Mouse (Mus musculus) large intestine, adult 2 months (tissue): Measurements from ENCODE around the gene Casc1. TPM values are rescaled to one million over a fixed set of nuclear protein-coding genes. Genes with fewer than 3 reads are reported as not detected.

Experiments
- DNase-seq: peaks from one replicate; pipeline ENCODE4 v3.0.0-alpha.2; 2012; ENCODE audit warnings: low read depth, low spot score
- WGBS: fragments of 180-500 bp; shearing (Covaris S2); methylation state at CpG from one replicate; pipeline ENCODE4 v1.1.7; 2018; 5-methylcytosine and 5-hydroxymethylcytosine counted together
- polyA plus RNA-seq: library from polyadenylated mRNA; depleted of rRNA; stranded (reverse); fragments of >200 nt; gene quantifications from 2 replicates; pipeline ENCODE4 v1.2.3, GENCODE M21; 2012; rRNA removed

Gene Casc1
- 0.18 and 0.19 TPM in 2 replicates for polyA plus RNA-seq

- WGBS = under 1% methylated on average over 36 of the region's 36 CpGs
- DNase-seq = peak; percentile 100
Observed at GRCm38 (mm10) chr6:145210816-145211338, at the start of gene Casc1, which contains the start of gene Etfrf1. Casc1 (minus strand) TSS chr6:145211005. Etfrf1 (plus strand) TSS chr6:145211134.

- whole genome bisulfite sequencing = 22% methylated on average over 2 of the region's 2 CpGs
- DNase-seq = no peak
Observed at GRCm38 (mm10) chr6:145256701-145257073, 45.9 kb upstream of the Casc1 start.

- DNase-seq = no peak
Observed at GRCm38 (mm10) chr6:145255952-145256700, 45.3 kb upstream of the Casc1 start.

GRCm38 (mm10) chr6:145250820-145251219 is 40.0 kb upstream of the Casc1 start:
- WGBS = 17% methylated on average over 16 of the region's 16 CpGs
- DNase-seq = no peak

More at GRCm38 (mm10) chr6:145255952-145256700, 45.3 kb upstream of the Casc1 start:
- 32% methylated on average over 13 of the region's 13 CpGs for WGBS

- 1% methylated on average over 73 of the region's 83 CpGs for WGBS
- DNase-seq = peak; percentile 68
Observed at GRCm38 (mm10) chr6:145250185-145250791, 39.5 kb upstream of the Casc1 start, which contains the start of gene Kras. Kras (minus strand) TSS chr6:145250239.

GRCm38 (mm10) chr6:145249291-145250184 is 38.7 kb upstream of the Casc1 start:
- under 1% methylated on average over 119 of the region's 124 CpGs for WGBS
- DNase-seq = no peak

GRCm38 (mm10) chr6:145247886-145248285 is 37.1 kb upstream of the Casc1 start:
- WGBS = 43% methylated on average over 3 of the region's 3 CpGs
- DNase-seq = no peak

GRCm38 (mm10) chr6:145246841-145247240 is 36.0 kb upstream of the Casc1 start:
- WGBS = 53% methylated on average over 5 of the region's 5 CpGs
- no peak for DNase-seq

- no peak for DNase-seq
- 30% methylated on average over 1 of the region's 1 CpGs for WGBS
Observed at GRCm38 (mm10) chr6:145242521-145242920, 31.7 kb upstream of the Casc1 start.

- DNase-seq = no peak
- WGBS = 79% methylated on average over 6 of the region's 6 CpGs
Observed at GRCm38 (mm10) chr6:145240285-145240684, 29.5 kb upstream of the Casc1 start.

- no peak for DNase-seq
- WGBS = 64% methylated on average over 4 of the region's 4 CpGs
Observed at GRCm38 (mm10) chr6:145237148-145237547, 26.3 kb upstream of the Casc1 start.

- 81% methylated on average over 6 of the region's 6 CpGs for WGBS
- no peak for DNase-seq
Observed at GRCm38 (mm10) chr6:145235367-145235766, 24.6 kb upstream of the Casc1 start.

- DNase-seq = no peak
- WGBS = 90% methylated on average over 1 of the region's 1 CpGs
Observed at GRCm38 (mm10) chr6:145234391-145234790, 23.6 kb upstream of the Casc1 start.

GRCm38 (mm10) chr6:145226296-145226695 is 15.5 kb upstream of the Casc1 start:
- no peak for DNase-seq

GRCm38 (mm10) chr6:145224246-145224645 is 13.4 kb upstream of the Casc1 start:
- 91% methylated on average over 6 of the region's 6 CpGs for WGBS
- DNase-seq = no peak

More at GRCm38 (mm10) chr6:145226296-145226695, 15.5 kb upstream of the Casc1 start:
- WGBS = 80% methylated on average over 3 of the region's 3 CpGs

- no peak for DNase-seq
- 84% methylated on average over 3 of the region's 3 CpGs for WGBS
Observed at GRCm38 (mm10) chr6:145215826-145216225, 5.0 kb upstream of the Casc1 start.

GRCm38 (mm10) chr6:145213916-145214315 is 3.1 kb upstream of the Casc1 start:
- WGBS = 75% methylated on average over 2 of the region's 2 CpGs
- DNase-seq = no peak

- no peak for DNase-seq
- WGBS = under 1% methylated on average over 21 of the region's 21 CpGs
Observed at GRCm38 (mm10) chr6:145211376-145212305, 836 bp upstream of the Casc1 start.
